Mouse (Mus musculus) testis, adult 2 months (tissue): ENCODE measurements at regions not wholly inside any gene's neighbourhood (a gene's known extent, or its start where the extent isn't known, plus 50 kb on each side); places are given as distances from the start of the nearest gene placed in this dataset.

Experiments used
- CTCF ChIP-seq: fragments of 200-500 bp; IDR thresholded peaks from 2 replicates; pipeline ENCODE4 v1.5.1; 2012; ENCODE audit warnings: low read depth, mild to moderate bottlenecking, inconsistent platforms, low read length, moderate library complexity; ENCODE audit not compliant: control insufficient read depth, insufficient read depth, insufficient replicate concordance
- POLR2A ChIP-seq: fragments of 200-500 bp; IDR thresholded peaks from 2 replicates; pipeline ENCODE4 v1.6.1; 2012; ENCODE audit warnings: low read depth, mild to moderate bottlenecking, inconsistent platforms, low read length, moderate library complexity; ENCODE audit not compliant: control insufficient read depth

GRCm38 (mm10) chrX:99656988-99657387 is 163.8 kb upstream of the Tmem28 start:
- TF ChIP-seq POLR2A (no peak), CTCF (no peak)
